In the genomic region with DNA sequence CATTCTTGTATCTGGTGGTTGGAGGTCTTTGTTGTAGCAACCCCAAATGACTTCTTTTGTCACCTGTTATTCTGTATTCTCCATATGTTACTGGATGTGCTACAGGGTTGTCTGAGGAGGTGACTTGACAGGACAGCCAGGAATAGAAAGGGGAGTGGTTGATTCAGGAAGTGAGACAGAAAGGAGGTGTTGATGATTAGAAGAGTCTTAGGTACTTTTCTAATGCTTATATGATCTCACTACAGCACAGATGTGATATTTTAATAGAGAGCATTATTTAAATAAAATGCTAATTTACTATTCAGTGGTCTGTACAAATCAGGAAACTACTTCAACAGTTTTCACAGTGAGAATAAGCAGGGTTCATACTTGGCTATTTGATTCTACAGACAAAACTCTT, we compare ENCODE assay signal across 24 mouse cellular contexts.
"Had no signal": no experiment of that assay in that cellular context is flagged by ENCODE, and none has a peak within 500 bp of the region (broad histone marks: within the 10 kb centered on the region; RNA-seq: fewer than 3 reads in every experiment).

No protein-coding gene starts in this region.

- DNase-seq: kidney, adult 18-20 months; kidney, adult 9 months; kidney, postnatal 14 days; kidney, postnatal 4 days; liver; lung, adult 18-20 months; lung, postnatal 10 days; lung, postnatal 36 days; midbrain, embryonic 14.5 days; right cerebral cortex, adult 18-20 months; right cerebral cortex, postnatal 14 days; right cerebral cortex, postnatal 4 days; thymus, postnatal 25 days had no signal

- H3K27ac ChIP-seq: layer of hippocampus, adult 2 months; limb, embryonic 10.5 days; limb, embryonic 13.5 days; liver, embryonic 12.5 days; liver, embryonic 15.5 days; lung, embryonic 15.5 days; neural tube, embryonic 12.5 days; neural tube, embryonic 15.5 days; stomach, embryonic 15.5 days had no signal

- H3K9me3 ChIP-seq: limb, embryonic 10.5 days; limb, embryonic 13.5 days; liver, embryonic 12.5 days; liver, embryonic 15.5 days; lung, embryonic 15.5 days; megakaryocyte, embryonic 14.5 days; neural tube, embryonic 12.5 days; neural tube, embryonic 15.5 days; stomach, embryonic 15.5 days had no signal

- H3K36me3 ChIP-seq: limb, embryonic 10.5 days; limb, embryonic 13.5 days; liver, embryonic 12.5 days; liver, embryonic 15.5 days; lung, embryonic 15.5 days; neural tube, embryonic 12.5 days; neural tube, embryonic 15.5 days; stomach, embryonic 15.5 days had no signal

- ATAC-seq: liver, embryonic 12.5 days had no signal

- H3K4me2 ChIP-seq: limb, embryonic 13.5 days; liver, embryonic 12.5 days; liver, embryonic 15.5 days; lung, embryonic 15.5 days; midbrain, embryonic 11.5 days; neural tube, embryonic 12.5 days; neural tube, embryonic 15.5 days; stomach, embryonic 15.5 days had no signal

- H3K4me1 ChIP-seq: liver, embryonic 12.5 days; lung, embryonic 15.5 days; neural tube, embryonic 12.5 days; neural tube, embryonic 15.5 days; stomach, embryonic 15.5 days had no signal

- H3K4me3 ChIP-seq: layer of hippocampus, adult 2 months; limb, embryonic 10.5 days; limb, embryonic 13.5 days; liver, embryonic 12.5 days; liver, embryonic 15.5 days; lung, embryonic 15.5 days; megakaryocyte, embryonic 14.5 days; neural tube, embryonic 12.5 days; neural tube, embryonic 15.5 days; stomach, embryonic 15.5 days had no signal

- H3K9ac ChIP-seq: limb, embryonic 13.5 days; liver, embryonic 12.5 days; liver, embryonic 15.5 days; lung, embryonic 15.5 days; neural tube, embryonic 12.5 days; neural tube, embryonic 15.5 days; stomach, embryonic 15.5 days had no signal

- H3K27me3 ChIP-seq: limb, embryonic 13.5 days; liver, embryonic 12.5 days; liver, embryonic 15.5 days; lung, embryonic 15.5 days; megakaryocyte, embryonic 14.5 days; neural tube, embryonic 12.5 days; neural tube, embryonic 15.5 days; stomach, embryonic 15.5 days had no signal
